Mouse (Mus musculus) C2C12 (cell line): ENCODE measurements around the gene Slc5a3. TPM values are rescaled to one million over a fixed set of nuclear protein-coding genes. Genes with fewer than 3 reads are reported as not detected.

Experiments
- H3K27me3 ChIP-seq: one replicate; pipeline ENCODE4 v1.6.1; 2011; ENCODE audit not compliant: control insufficient read depth, insufficient read depth, insufficient read length
- H3K36me3 ChIP-seq: one replicate; pipeline ENCODE4 v1.6.1; 2011; ENCODE audit not compliant: control insufficient read depth, insufficient read depth
- H3K4me3 ChIP-seq: one replicate; pipeline ENCODE4 v1.5.1; 2011; ENCODE audit warnings: mild to moderate bottlenecking, control low read depth; ENCODE audit not compliant: poor library complexity, insufficient read depth, severe bottlenecking
- H3K79me2 ChIP-seq: one replicate; pipeline ENCODE4 v1.6.1; 2011; ENCODE audit not compliant: control insufficient read depth, insufficient read depth
- H3K79me3 ChIP-seq: one replicate; pipeline ENCODE4 v1.6.1; 2011; ENCODE audit warnings: low read depth, control low read depth
- H3ac ChIP-seq: one replicate; pipeline ENCODE3; 2011; ENCODE audit warnings: low read depth; ENCODE audit not compliant: control insufficient read depth, insufficient read length
- CEBPB ChIP-seq: IDR thresholded peaks from one replicate; pipeline ENCODE4 v1.6.1; 2011; ENCODE audit warnings: low read depth, mild to moderate bottlenecking, control low read depth, moderate library complexity
- CTCF ChIP-seq: IDR thresholded peaks from one replicate; pipeline ENCODE4 v1.5.1; 2011; ENCODE audit not compliant: control insufficient read depth, insufficient read depth, insufficient read length
- FOSL1 ChIP-seq: IDR thresholded peaks from one replicate; pipeline ENCODE4 v1.8.0; 2011; ENCODE audit warnings: mild to moderate bottlenecking, low read length; ENCODE audit not compliant: poor library complexity, insufficient read depth, severe bottlenecking
- MAX ChIP-seq: IDR thresholded peaks from one replicate; pipeline ENCODE4 v1.6.1; 2011; ENCODE audit warnings: mild to moderate bottlenecking, control low read depth
- MYOD1 ChIP-seq: IDR thresholded peaks from one replicate; pipeline ENCODE4 v1.6.1; 2011; ENCODE audit warnings: low read depth; ENCODE audit not compliant: control insufficient read depth, insufficient read length
- MYOG ChIP-seq: IDR thresholded peaks from one replicate; pipeline ENCODE4 v1.6.1; 2011; ENCODE audit not compliant: control insufficient read depth, insufficient read length; ENCODE audit errors: extremely low read depth
- USF1 ChIP-seq: IDR thresholded peaks from one replicate; pipeline ENCODE4 v1.6.1; 2011; ENCODE audit warnings: low read depth, mild to moderate bottlenecking, control low read depth, moderate library complexity
- long read RNA-seq, 2 experiments: library from polyadenylated mRNA; unstranded; transcript quantifications; one replicate each; pipeline ENCODE4 v2.0.0; 2019 to 2020
- polyA plus RNA-seq: library from polyadenylated mRNA; unstranded; fragments of >200 nt; fragmentation: generic; extraction: Trizol; gene quantifications from one replicate; pipeline ENCODE4 v1.2.1, GENCODE M21; 2012; ENCODE audit warnings: missing spikeins

Gene Slc5a3
- polyA plus RNA-seq = 6.3 TPM
- long read RNA-seq, experiment 1, full-length matches to known transcripts = 1 of 7 reads
- long read RNA-seq, experiment 1, partial matches to known transcripts = 0 of 7 reads
- long read RNA-seq, experiment 1, other reads (novel, unspliced or antisense) = 6 of 7 reads
- long read RNA-seq, experiment 2, full-length matches to known transcripts = 40 of 48 reads
- long read RNA-seq, experiment 2, partial matches to known transcripts = 1 of 48 reads
- long read RNA-seq, experiment 2, other reads (novel, unspliced or antisense) = 7 of 48 reads

DNA sequence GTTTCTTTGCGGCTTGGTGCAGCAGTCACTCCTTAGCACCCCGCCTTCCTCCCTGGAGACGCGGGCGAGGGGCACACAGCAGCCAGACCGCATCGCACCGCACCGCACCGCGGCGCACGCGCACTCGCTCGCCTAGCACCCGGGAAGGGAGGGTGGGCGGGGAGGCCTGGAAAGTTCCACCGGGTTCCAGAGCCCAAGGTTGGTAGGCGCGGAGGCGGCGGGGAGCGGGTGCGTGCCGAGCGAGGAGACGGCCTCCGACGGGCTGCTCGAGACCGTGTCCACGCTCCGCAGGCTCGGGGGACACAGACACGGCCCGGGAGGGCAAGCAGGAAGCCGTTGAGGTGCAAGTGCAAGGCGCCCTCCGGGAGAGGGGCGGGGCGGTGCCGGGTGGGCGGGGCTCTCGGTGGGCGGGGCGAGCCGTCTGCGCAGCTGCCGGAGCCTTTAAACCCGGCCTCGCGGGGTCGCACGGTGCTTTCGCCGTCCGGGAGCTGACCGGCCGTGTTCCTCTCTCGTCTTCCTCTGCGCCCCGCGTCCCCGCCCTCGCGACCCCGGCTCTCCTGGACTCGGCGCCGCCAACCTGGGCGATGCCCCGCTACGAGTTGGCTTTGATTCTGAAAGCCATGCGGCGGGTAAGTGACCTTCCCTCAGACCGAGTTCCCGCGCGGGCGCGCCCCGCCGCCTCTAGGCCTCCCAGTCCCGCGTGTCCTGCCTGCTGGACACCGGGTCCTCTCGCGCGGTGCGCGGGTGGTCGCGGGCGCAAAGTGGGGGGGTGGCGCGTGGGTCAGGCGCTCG, at the start of gene Slc5a3, which contains the start of the genes Mrps6 and Gm49711:
Gene Slc5a3, plus strand, starts transcription at position 471 of the 792 bp plus-strand sequence.
Gene Mrps6, plus strand, starts transcription at position 419 of the 792 bp plus-strand sequence.
Gene Gm49711, plus strand, starts transcription at position 465 of the 792 bp plus-strand sequence.
- TF ChIP-seq CEBPB (no peak), MAX (no peak), MYOG (no peak), FOSL1 (no peak), MYOD1 (no peak), USF1 (no peak), CTCF (no peak)
- no peaks in the 10 kb centered on the region for H3K27me3 ChIP-seq
- peak within 1 kb of the TSS; percentile 100 for H3ac ChIP-seq
- peaks cover 50% of the 10 kb centered on the region for H3K79me2 ChIP-seq
- H3K36me3 ChIP-seq = peaks cover 36% of the 10 kb centered on the region
- peaks cover 46% of the 10 kb centered on the region for H3K79me3 ChIP-seq
- H3K4me3 ChIP-seq = peak within 1 kb of the TSS; percentile 92

- Histone ChIP-seq H3K4me3 (no peak overlapping the region), H3K36me3 (no peaks in the 10 kb centered on the region), H3K27me3 (no peaks in the 10 kb centered on the region), H3K79me3 (no peaks in the 10 kb centered on the region), H3K79me2 (no peaks in the 10 kb centered on the region), H3ac (no peak overlapping the region)
- TF ChIP-seq MYOG (no peak), MAX (no peak)
These were observed 48.5 kb upstream of the Slc5a3 start for GRCm38 (mm10) chr16:92009586-92009985.

DNA sequence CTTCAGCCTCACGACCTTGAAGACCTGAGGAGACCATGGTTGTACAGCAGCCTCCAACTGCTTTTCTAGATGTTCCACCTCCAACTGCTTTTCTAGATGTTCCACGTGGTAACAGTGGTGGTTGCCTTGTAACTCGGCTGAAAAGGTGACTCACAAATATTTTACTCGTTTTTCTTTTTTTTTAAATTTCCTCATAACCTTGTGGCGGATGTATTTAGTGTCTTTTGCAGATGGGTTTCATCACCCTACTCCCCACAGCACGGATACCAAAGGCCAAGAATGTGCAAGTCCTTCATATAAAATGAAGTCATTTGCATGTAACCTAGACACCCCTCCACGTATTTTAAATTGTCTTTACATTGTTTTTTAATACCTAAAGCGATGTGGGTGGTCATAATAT, 41.3 kb upstream of the Slc5a3 start:
- Histone ChIP-seq H3K79me3 (no peaks in the 10 kb centered on the region), H3K36me3 (no peaks in the 10 kb centered on the region)
- TF ChIP-seq MYOD1 = no peak
- TF ChIP-seq CEBPB = peak; percentile 18

DNA sequence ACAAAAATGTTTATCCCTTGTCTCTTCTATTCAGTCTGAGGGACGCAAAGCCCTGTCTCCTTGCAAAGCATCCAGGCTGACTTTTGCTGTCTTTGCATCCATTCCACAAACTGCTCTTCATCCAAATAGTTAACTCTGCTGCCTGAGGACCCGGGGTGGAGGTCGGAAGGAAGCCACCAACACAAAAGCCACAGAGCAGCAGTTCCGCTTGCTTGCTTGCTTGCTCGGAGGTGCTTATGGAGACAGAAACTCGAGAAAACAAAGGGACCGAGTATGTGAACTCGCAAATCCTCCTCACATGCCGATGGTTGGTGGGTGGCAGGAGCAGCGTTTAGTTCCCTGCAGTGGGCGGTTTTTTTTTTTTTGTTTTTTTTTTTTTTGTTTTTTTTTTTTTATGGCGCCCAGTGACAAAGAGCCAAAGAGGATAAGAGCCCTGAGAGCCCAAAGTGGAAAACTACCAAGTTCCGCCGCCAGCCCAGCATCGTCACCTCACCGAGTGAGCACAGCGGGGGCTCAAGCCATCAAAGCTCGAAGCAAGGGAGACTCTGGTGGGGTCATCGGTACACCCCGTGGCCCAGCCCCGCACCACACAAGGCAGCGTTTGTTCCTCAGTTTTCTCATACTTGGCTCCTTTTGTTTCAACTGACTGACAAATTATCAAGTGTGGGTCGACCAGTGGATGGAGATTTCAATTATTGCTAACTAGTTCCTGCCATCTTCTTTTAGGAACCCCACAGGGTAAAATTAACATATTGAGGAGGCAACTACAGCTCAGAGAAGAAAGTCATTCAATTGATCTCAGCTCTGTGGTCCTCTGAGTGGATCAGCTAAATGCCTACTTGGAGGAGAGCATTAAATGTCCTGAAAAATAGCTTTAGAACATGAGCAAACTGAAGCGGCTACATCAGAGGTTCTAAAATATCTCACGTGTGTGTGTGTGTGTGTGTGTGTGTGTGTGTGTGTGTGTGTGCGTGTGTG, 38.7 kb upstream of the Slc5a3 start:
- Histone ChIP-seq H3K79me3 (no peaks in the 10 kb centered on the region), H3K36me3 (no peaks in the 10 kb centered on the region), H3K79me2 (no peaks in the 10 kb centered on the region), H3K4me3 (no peak overlapping the region), H3K27me3 (no peaks in the 10 kb centered on the region), H3ac (no peak overlapping the region)
- TF ChIP-seq USF1 = no peak

More for the DNA sequence above, 41.3 kb upstream of the Slc5a3 start:
- Histone ChIP-seq H3K79me2 (no peaks in the 10 kb centered on the region), H3ac (no peak overlapping the region), H3K4me3 (no peak overlapping the region), H3K27me3 (no peaks in the 10 kb centered on the region)

DNA sequence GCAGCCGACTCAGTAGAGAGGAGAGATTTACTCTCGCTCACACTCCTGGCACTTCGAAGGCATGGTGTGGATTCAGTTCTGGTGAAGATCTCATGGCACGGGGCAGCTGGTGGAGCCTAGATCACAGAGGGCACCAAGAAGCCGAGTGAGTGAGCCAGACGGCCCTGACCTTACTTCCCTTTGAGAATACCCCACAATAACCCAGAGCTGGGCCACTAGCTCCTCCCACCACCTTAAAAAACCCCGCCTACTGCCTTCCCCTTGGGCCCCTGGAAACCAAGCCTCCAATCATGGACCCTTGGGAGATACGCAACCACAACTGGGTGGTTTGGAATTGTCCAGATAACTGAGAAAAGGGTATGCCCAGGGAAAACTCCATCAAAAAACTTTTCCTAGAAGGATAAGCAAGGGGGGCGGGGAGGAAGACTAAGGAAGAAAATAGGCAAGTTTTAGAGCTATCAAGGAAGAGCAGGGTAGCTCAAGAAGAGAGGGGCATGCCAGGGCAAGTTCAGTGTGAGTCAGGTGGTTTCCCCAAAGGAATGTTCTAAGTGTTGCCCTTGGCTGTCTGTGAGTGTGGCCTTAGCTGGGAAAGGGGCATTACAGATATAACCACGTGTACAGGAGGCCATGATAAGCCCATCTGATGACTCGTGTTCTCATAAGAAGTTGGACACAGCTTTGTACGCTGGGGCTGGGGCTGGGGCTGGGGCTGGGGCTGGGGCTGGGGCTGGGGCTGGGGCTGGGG, 36.3 kb upstream of the Slc5a3 start:
- Histone ChIP-seq H3ac (no peak overlapping the region), H3K79me3 (no peaks in the 10 kb centered on the region), H3K79me2 (no peaks in the 10 kb centered on the region), H3K36me3 (no peaks in the 10 kb centered on the region), H3K4me3 (no peak overlapping the region), H3K27me3 (no peaks in the 10 kb centered on the region)
- TF ChIP-seq FOSL1 = no peak
- TF ChIP-seq MYOG = no peak
- no peak for TF ChIP-seq MAX
- TF ChIP-seq CTCF = no peak
- no peak for TF ChIP-seq USF1
- no peak for TF ChIP-seq MYOD1
- TF ChIP-seq CEBPB = no peak
